Mouse (Mus musculus): ENCODE results near the gene Grik3. TPM values are rescaled to one million over a fixed set of nuclear protein-coding genes. Genes with fewer than 3 reads are reported as not detected.

Gene Grik3
- polyA plus RNA-seq, 1 experiment from 2014 or later: 0.01 TPM

GRCm38 (mm10) chr4:125525266-125525665 lies 34.8 kb downstream of the Grik3 start:
- ATAC-seq: no peak
- H3K4me2 ChIP-seq (ENCODE audit: low read depth, low read length): no peak overlapping the region
- H3K27me3 ChIP-seq (ENCODE audit: insufficient read depth, low read length): no peaks in the 10 kb centered on the region
- TF ChIP-seq CTCF (IDR thresholded peaks at IDR 0.05; ENCODE audit: low read depth) (no peak), EP300 (IDR thresholded peaks at IDR 0.05; ENCODE audit: low read depth) (no peak)
- no peak overlapping the region for H3K9ac ChIP-seq (replicated peaks)
- no peaks in the 10 kb centered on the region for H3K36me3 ChIP-seq (replicated peaks; ENCODE audit: insufficient read depth, low read length)
- no peaks in the 10 kb centered on the region for H3K4me1 ChIP-seq (ENCODE audit: insufficient read depth)
- WGBS (ENCODE audit: insufficient replicate concordance): 77% methylated on average over 4 of the region's 4 CpGs
- no peak overlapping the region for H3K27ac ChIP-seq (ENCODE audit: low read depth)
- H3K4me3 ChIP-seq (ENCODE audit: low read depth, low read length): no peak overlapping the region
- H3K9me3 ChIP-seq (ENCODE audit: low read length): no peaks in the 10 kb centered on the region
- no peak for DNase-seq

- Histone ChIP-seq H3K9ac (replicated peaks) (no peak overlapping the region), H3K27me3 (ENCODE audit: insufficient read depth, low read length) (no peaks in the 10 kb centered on the region), H3K4me2 (ENCODE audit: low read depth, low read length) (no peak overlapping the region), H3K9me3 (ENCODE audit: low read length) (no peaks in the 10 kb centered on the region), H3K36me3 (replicated peaks; ENCODE audit: insufficient read depth, low read length) (no peaks in the 10 kb centered on the region), H3K4me3 (ENCODE audit: low read depth, low read length) (no peak overlapping the region), H3K27ac (ENCODE audit: low read depth) (no peak overlapping the region), H3K4me1 (ENCODE audit: insufficient read depth) (no peaks in the 10 kb centered on the region)
- ATAC-seq (no peak), DNase-seq (no peak)
- TF ChIP-seq CTCF (IDR thresholded peaks at IDR 0.05; ENCODE audit: low read depth) (no peak), EP300 (IDR thresholded peaks at IDR 0.05; ENCODE audit: low read depth) (no peak)
- 71% methylated on average over 5 of the region's 5 CpGs for WGBS (ENCODE audit: insufficient replicate concordance)
Measured at GRCm38 (mm10) chr4:125526425-125526824, 35.9 kb downstream of the Grik3 start.

- no peak for ATAC-seq
- 28% methylated on average over 9 of the region's 9 CpGs for WGBS (ENCODE audit: insufficient replicate concordance)
- TF ChIP-seq CTCF (IDR thresholded peaks at IDR 0.05; ENCODE audit: low read depth): no peak
- no peak for TF ChIP-seq EP300 (IDR thresholded peaks at IDR 0.05; ENCODE audit: low read depth)
- Histone ChIP-seq H3K4me2 (ENCODE audit: low read depth, low read length) (no peak overlapping the region), H3K27me3 (ENCODE audit: insufficient read depth, low read length) (peaks cover 8% of the 10 kb centered on the region; the same call in 1 of the 2 replicates), H3K9ac (replicated peaks) (no peak overlapping the region), H3K9me3 (ENCODE audit: low read length) (no peaks in the 10 kb centered on the region), H3K27ac (ENCODE audit: low read depth) (no peak overlapping the region), H3K36me3 (replicated peaks; ENCODE audit: insufficient read depth, low read length) (no peaks in the 10 kb centered on the region), H3K4me1 (ENCODE audit: insufficient read depth) (no peaks in the 10 kb centered on the region), H3K4me3 (ENCODE audit: low read depth, low read length) (no peak overlapping the region)
- no peak for DNase-seq
Measured at GRCm38 (mm10) chr4:125533965-125534364, 43.5 kb downstream of the Grik3 start.

GRCm38 (mm10) chr4:125534449-125534848 lies 43.9 kb downstream of the Grik3 start:
- H3K36me3 ChIP-seq (replicated peaks; ENCODE audit: insufficient read depth, low read length): no peaks in the 10 kb centered on the region
- DNase-seq (no peak), ATAC-seq (no peak)
- 8% methylated on average over 8 of the region's 8 CpGs for WGBS (ENCODE audit: insufficient replicate concordance)
- H3K4me3 ChIP-seq (ENCODE audit: low read depth, low read length): no peak overlapping the region
- no peak overlapping the region for H3K27ac ChIP-seq (ENCODE audit: low read depth)
- TF ChIP-seq EP300 (IDR thresholded peaks at IDR 0.05; ENCODE audit: low read depth) (no peak), CTCF (IDR thresholded peaks at IDR 0.05; ENCODE audit: low read depth) (no peak)
- H3K9me3 ChIP-seq (ENCODE audit: low read length): no peaks in the 10 kb centered on the region
- no peak overlapping the region for H3K9ac ChIP-seq (replicated peaks)
- H3K4me1 ChIP-seq (ENCODE audit: insufficient read depth): no peaks in the 10 kb centered on the region
- no peak overlapping the region for H3K4me2 ChIP-seq (ENCODE audit: low read depth, low read length)
- peaks cover 8% of the 10 kb centered on the region; the same call in 1 of the 2 replicates for H3K27me3 ChIP-seq (ENCODE audit: insufficient read depth, low read length)

- no peaks in the 10 kb centered on the region for H3K36me3 ChIP-seq (replicated peaks; ENCODE audit: insufficient read depth, low read length)
- no peaks in the 10 kb centered on the region for H3K9me3 ChIP-seq (ENCODE audit: low read length)
- H3K9ac ChIP-seq (replicated peaks): no peak overlapping the region
- H3K4me2 ChIP-seq (ENCODE audit: low read depth, low read length): no peak overlapping the region
- no peak overlapping the region for H3K27ac ChIP-seq (ENCODE audit: low read depth)
- peaks cover 8% of the 10 kb centered on the region; the same call in 1 of the 2 replicates for H3K27me3 ChIP-seq (ENCODE audit: insufficient read depth, low read length)
- ATAC-seq: no peak
- H3K4me1 ChIP-seq (ENCODE audit: insufficient read depth): no peaks in the 10 kb centered on the region
- no peak for TF ChIP-seq EP300 (IDR thresholded peaks at IDR 0.05; ENCODE audit: low read depth)
- no peak for TF ChIP-seq CTCF (IDR thresholded peaks at IDR 0.05; ENCODE audit: low read depth)
- DNase-seq: no peak
- H3K4me3 ChIP-seq (ENCODE audit: low read depth, low read length): no peak overlapping the region
- 18% methylated on average over 11 of the region's 11 CpGs for WGBS (ENCODE audit: insufficient replicate concordance)
Measured at GRCm38 (mm10) chr4:125534991-125535401, 44.5 kb downstream of the Grik3 start.

- Histone ChIP-seq H3K27me3 (ENCODE audit: insufficient read depth, low read length) (peaks cover 8% of the 10 kb centered on the region; the same call in 1 of the 2 replicates), H3K36me3 (replicated peaks; ENCODE audit: insufficient read depth, low read length) (no peaks in the 10 kb centered on the region), H3K4me2 (ENCODE audit: low read depth, low read length) (no peak overlapping the region), H3K4me1 (ENCODE audit: insufficient read depth) (no peaks in the 10 kb centered on the region), H3K4me3 (ENCODE audit: low read depth, low read length) (no peak overlapping the region), H3K9ac (replicated peaks) (no peak overlapping the region), H3K9me3 (ENCODE audit: low read length) (no peaks in the 10 kb centered on the region), H3K27ac (ENCODE audit: low read depth) (no peak overlapping the region)
- ATAC-seq (no peak), DNase-seq (no peak)
- TF ChIP-seq EP300 (IDR thresholded peaks at IDR 0.05; ENCODE audit: low read depth) (no peak), CTCF (IDR thresholded peaks at IDR 0.05; ENCODE audit: low read depth) (no peak)
- 13% methylated on average over 7 of the region's 7 CpGs for WGBS (ENCODE audit: insufficient replicate concordance)
Measured at GRCm38 (mm10) chr4:125535465-125535864, 45.0 kb downstream of the Grik3 start.

- H3K27ac ChIP-seq (ENCODE audit: low read depth): no peak overlapping the region
- H3K4me2 ChIP-seq (ENCODE audit: low read depth, low read length): no peak overlapping the region
- H3K36me3 ChIP-seq (replicated peaks; ENCODE audit: insufficient read depth, low read length): no peaks in the 10 kb centered on the region
- TF ChIP-seq CTCF (IDR thresholded peaks at IDR 0.05; ENCODE audit: low read depth): no peak
- TF ChIP-seq EP300 (IDR thresholded peaks at IDR 0.05; ENCODE audit: low read depth): no peak
- no peak overlapping the region for H3K9ac ChIP-seq (replicated peaks)
- H3K27me3 ChIP-seq (ENCODE audit: insufficient read depth, low read length): peaks cover 8% of the 10 kb centered on the region; the same call in 1 of the 2 replicates
- no peak for ATAC-seq
- no peak overlapping the region for H3K4me3 ChIP-seq (ENCODE audit: low read depth, low read length)
- H3K9me3 ChIP-seq (ENCODE audit: low read length): no peaks in the 10 kb centered on the region
- WGBS (ENCODE audit: insufficient replicate concordance): 43% methylated on average over 4 of the region's 4 CpGs
- DNase-seq: no peak
- H3K4me1 ChIP-seq (ENCODE audit: insufficient read depth): no peaks in the 10 kb centered on the region
Measured at GRCm38 (mm10) chr4:125535977-125536376, 45.5 kb downstream of the Grik3 start.
